Mouse (Mus musculus): ENCODE measurements around the gene Arhgef18. TPM values are rescaled to one million over a fixed set of nuclear protein-coding genes. Genes with fewer than 3 reads are reported as not detected.
A peak's percentile ranks its signal among the peaks of the same experiment; 100 is the strongest.

Gene Arhgef18
- polyA plus RNA-seq, 1 experiment from 2014 or later: 6.6 TPM

DNA sequence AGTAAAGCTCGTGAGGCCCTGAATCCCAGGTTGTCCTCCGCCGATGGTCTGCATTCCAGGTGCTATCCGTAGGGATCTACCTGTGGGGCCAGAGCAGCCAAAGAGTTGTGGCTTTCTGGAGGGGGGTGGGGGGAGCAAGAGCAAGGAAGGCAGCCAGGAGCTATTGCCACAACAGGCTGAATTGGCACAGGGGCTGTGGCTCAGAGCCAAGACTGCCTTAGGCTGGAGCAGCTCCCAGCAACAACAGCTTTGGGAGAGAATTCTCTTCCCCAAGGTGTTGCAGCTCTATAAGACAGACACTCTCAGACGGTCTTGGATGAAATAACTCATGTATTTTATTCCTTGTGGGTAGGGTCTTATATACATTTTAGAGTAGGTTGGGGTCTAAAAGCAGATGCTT lies 25.7 kb upstream of the Arhgef18 start:
- Histone ChIP-seq H3K4me1 (replicated peaks) (no peaks in the 10 kb centered on the region), H3K9ac (no peak overlapping the region), H3K27ac (no peak overlapping the region), H3K36me3 (no peaks in the 10 kb centered on the region), H3K9me3 (no peaks in the 10 kb centered on the region), H3K27me3 (replicated peaks) (no peaks in the 10 kb centered on the region), H3K4me2 (replicated peaks) (no peak overlapping the region), H3K4me3 (replicated peaks) (no peak overlapping the region)
- ATAC-seq: no peak
- 85% methylated on average over 5 of the region's 5 CpGs for WGBS

DNA sequence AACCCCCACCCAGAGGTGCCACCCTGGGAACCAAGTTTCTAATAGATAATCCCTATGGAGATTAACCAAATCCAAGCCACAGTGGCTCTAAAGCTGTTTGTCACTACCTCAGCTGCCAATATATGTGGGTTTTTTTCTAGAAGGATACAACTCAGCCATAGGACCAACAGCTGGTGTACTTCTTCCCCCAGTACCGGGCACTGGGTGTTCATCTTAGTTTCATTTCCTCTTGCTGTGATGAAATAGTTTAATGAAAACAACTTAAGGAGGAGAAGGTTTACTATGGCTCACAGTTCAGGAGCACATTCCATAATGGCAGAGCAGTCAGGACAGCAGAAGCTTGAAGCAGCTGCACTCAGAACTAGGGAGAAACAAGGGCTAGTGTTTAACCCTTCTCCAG lies 24.7 kb upstream of the Arhgef18 start:
- H3K36me3 ChIP-seq: no peaks in the 10 kb centered on the region
- H3K4me1 ChIP-seq (replicated peaks): no peaks in the 10 kb centered on the region
- 66% methylated on average over 1 of the region's 1 CpGs for WGBS
- H3K9ac ChIP-seq: no peak overlapping the region
- H3K9me3 ChIP-seq: no peaks in the 10 kb centered on the region
- no peak overlapping the region for H3K27ac ChIP-seq
- no peak overlapping the region for H3K4me3 ChIP-seq (replicated peaks)
- ATAC-seq: no peak
- no peak overlapping the region for H3K4me2 ChIP-seq (replicated peaks)
- H3K27me3 ChIP-seq (replicated peaks): no peaks in the 10 kb centered on the region

DNA sequence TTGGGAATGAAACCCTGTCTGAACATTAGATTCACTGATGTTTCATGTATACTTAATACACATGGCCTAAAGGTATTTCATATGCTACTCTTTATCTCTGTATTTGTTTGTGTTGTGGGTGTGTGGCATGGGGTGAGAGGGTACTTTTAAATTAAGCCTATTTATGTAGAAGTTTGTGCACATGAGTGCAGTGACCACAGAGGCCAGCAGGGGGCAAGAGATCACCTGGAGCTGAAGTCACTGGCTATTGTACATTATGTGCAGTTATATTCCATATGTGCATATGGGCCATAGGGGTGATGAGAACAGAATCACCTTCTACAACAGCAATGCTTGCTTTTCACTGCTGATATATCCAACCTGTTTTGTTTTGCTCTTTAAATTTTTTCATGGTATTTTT lies 17.1 kb upstream of the Arhgef18 start:
- no peaks in the 10 kb centered on the region for H3K4me1 ChIP-seq (replicated peaks)
- no peaks in the 10 kb centered on the region for H3K9me3 ChIP-seq
- 0 out of 2 replicates have a peak overlapping the region, but pooled peaks have one; percentile 83 for H3K27ac ChIP-seq
- no peak overlapping the region for H3K4me2 ChIP-seq (replicated peaks)
- no peaks in the 10 kb centered on the region for H3K36me3 ChIP-seq
- H3K4me3 ChIP-seq (replicated peaks): no peak overlapping the region
- no peak for ATAC-seq
- H3K27me3 ChIP-seq (replicated peaks): no peaks in the 10 kb centered on the region
- H3K9ac ChIP-seq: no peak overlapping the region

DNA sequence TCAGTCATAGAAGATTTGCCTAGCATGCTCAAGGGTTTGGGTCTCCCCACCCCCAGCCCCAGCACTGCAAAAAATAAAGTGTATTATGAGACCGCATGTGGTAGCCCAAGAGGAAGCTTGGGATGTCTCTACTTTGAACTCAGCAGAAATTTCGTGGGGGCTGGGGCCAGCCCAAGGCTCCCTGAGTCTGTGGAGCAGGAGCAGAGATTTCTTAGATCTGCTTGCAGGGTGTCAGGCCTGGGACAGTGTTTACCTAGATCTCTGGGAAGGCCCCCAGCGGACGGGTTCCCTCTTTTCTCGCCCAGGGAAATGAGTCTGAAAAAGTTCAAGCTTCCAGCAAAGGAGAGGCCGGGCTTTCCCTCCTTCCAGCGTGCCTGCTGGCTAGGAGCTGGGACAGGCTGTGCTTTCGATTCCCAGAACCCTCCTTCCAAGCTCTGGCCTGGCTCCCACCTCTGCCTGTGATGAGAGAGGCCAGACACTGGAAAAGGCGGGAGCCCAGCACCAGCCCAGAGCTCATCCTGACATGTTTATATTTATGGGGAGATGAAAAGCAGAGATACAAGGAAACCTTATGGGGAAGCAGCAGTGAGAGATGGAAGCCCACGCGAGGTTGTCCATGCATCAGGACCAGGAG lies 16.0 kb upstream of the Arhgef18 start:
- WGBS: 27% methylated on average over 11 of the region's 11 CpGs
- no peaks in the 10 kb centered on the region for H3K9me3 ChIP-seq
- H3K4me1 ChIP-seq (replicated peaks): no peaks in the 10 kb centered on the region
- H3K4me3 ChIP-seq (replicated peaks): no peak overlapping the region
- no peaks in the 10 kb centered on the region for H3K36me3 ChIP-seq
- ATAC-seq: peak; percentile 94
- peak overlapping the region; percentile 27; the same call in 1 of the 2 replicates for H3K4me2 ChIP-seq (replicated peaks)
- peak overlapping the region; percentile 83 for H3K27ac ChIP-seq
- H3K27me3 ChIP-seq (replicated peaks): no peaks in the 10 kb centered on the region
- H3K9ac ChIP-seq: no peak overlapping the region

DNA sequence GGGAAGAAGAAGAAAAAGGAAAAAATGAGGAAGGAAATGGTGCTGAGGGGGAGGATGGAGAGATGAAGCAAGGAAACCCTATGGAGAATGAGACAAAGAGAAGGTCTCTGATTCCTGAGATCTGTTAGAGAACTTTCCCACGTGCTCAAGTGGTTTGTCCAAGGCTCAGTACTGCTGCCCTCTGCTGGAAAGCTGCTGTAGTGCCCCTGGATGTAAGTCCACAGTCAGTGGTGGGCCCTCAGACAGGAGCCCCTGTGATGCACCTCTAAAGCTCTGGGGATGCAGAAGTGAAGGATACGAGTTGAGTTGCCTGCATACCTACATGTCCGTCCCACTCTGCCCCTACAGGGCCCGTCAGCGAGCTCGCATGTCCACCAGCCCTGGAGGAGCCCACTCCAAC lies 5.5 kb upstream of the Arhgef18 start:
- Histone ChIP-seq H3K4me1 (replicated peaks) (0 out of 2 replicates have a peak, but pooled peaks cover 3% of the 10 kb centered on the region), H3K9ac (no peak overlapping the region), H3K9me3 (no peaks in the 10 kb centered on the region), H3K4me3 (replicated peaks) (no peak overlapping the region), H3K27me3 (replicated peaks) (no peaks in the 10 kb centered on the region), H3K36me3 (no peaks in the 10 kb centered on the region), H3K27ac (no peak overlapping the region), H3K4me2 (replicated peaks) (no peak overlapping the region)
- 44% methylated on average over 6 of the region's 6 CpGs for WGBS
- ATAC-seq: peak; percentile 58; the same call in 1 of the 2 replicates

DNA sequence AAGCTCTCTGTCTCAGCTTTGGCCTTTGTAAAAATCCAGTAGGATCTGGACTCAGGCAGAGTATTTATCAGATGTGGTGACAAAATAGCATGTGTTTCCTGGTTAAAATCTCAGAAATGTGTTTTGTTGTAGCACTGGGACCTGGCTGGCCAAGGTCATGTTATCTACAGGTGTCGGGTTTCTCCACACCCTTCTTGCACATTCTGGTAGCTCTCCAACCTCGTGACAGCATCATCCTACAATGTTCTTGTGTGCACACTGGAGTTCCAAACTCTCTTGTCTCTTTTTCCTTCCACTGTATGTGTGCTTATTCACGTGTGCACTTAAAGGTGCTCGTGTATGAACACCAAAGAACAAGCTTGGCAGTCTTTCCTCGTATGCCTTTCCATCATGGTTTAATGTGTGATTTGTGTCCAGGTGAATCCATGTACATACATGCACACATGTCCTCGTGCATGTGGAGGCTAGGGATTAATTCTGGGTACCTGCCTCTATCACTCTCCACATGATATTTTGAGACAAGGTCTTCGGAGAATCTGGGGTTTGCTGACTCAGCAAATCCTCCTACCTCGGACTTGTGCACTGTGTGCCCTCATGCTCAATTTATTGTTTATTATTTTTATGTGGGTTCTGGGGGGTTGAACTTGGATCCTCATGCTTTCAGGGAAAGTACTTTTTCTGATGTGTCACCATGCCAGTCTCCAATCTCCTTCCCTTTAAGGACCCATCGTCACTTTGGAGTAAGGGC lies 4.0 kb upstream of the Arhgef18 start:
- ATAC-seq: no peak

DNA sequence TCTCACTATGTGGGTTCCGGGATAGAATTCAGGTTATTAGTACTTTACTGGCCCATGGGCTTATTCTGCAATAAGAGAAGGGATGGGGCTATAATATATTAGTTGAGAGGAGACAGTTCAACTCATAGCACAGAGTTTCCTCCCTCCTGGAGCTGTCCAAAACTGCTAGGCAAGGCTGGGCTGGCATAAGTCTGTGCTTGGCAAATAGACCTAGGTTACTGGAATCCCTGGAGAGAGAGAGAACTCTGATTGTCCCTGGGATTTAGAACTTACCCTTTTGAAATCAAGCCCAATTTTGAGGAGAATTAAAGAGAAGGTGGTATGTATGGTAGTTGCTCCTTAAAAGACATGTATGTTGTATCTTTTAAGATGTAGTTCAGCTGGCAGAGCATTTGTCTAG lies 3.3 kb upstream of the Arhgef18 start:
- Histone ChIP-seq H3K9ac (no peak overlapping the region), H3K9me3 (no peaks in the 10 kb centered on the region), H3K4me3 (replicated peaks) (no peak overlapping the region), H3K4me1 (replicated peaks) (peaks cover 10% of the 10 kb centered on the region), H3K4me2 (replicated peaks) (no peak overlapping the region), H3K27me3 (replicated peaks) (no peaks in the 10 kb centered on the region), H3K27ac (no peak overlapping the region), H3K36me3 (no peaks in the 10 kb centered on the region)
- no peak for ATAC-seq
- WGBS: 89% methylated on average over 1 of the region's 1 CpGs

More for the DNA sequence above, 4.0 kb upstream of the Arhgef18 start:
- no peaks in the 10 kb centered on the region for H3K27me3 ChIP-seq (replicated peaks)
- H3K4me1 ChIP-seq (replicated peaks): peaks cover 5% of the 10 kb centered on the region; the same call in 1 of the 2 replicates
- H3K4me2 ChIP-seq (replicated peaks): no peak overlapping the region
- H3K36me3 ChIP-seq: no peaks in the 10 kb centered on the region
- WGBS: 68% methylated on average over 9 of the region's 9 CpGs
- H3K4me3 ChIP-seq (replicated peaks): no peak overlapping the region
- H3K9me3 ChIP-seq: no peaks in the 10 kb centered on the region
- no peak overlapping the region for H3K9ac ChIP-seq
- no peak overlapping the region for H3K27ac ChIP-seq

DNA sequence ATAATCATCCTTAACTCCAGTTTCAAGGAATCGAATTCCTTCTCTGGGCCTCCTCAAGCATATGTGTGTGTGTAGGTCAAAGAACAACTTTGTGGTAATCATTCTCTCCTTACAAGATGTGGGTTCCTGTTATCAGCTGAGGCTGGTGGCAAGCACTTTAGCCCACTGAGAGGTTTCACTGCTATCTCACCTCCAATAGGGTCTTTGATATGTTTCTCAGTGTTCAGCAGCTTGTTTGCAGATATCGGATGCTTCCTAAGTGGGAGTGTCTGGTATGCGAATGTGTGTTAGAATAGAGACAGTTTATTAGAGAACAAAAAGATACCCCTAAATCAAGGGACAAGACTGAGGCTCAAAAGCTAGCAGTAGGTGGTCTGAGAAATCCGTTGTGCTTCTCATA lies 513 bp upstream of the Arhgef18 start:
- Histone ChIP-seq H3K4me1 (replicated peaks) (peaks cover 18% of the 10 kb centered on the region), H3K27ac (0 out of 2 replicates have a peak overlapping the region, but pooled peaks have one; percentile 9), H3K4me2 (replicated peaks) (peak overlapping the region; percentile 67), H3K27me3 (replicated peaks) (no peaks in the 10 kb centered on the region), H3K36me3 (no peaks in the 10 kb centered on the region), H3K9ac (peak overlapping the region; percentile 80; the same call in 1 of the 2 replicates), H3K4me3 (replicated peaks) (peak overlapping the region; percentile 80), H3K9me3 (no peaks in the 10 kb centered on the region)
- 36% methylated on average over 4 of the region's 4 CpGs for WGBS
- peak; percentile 4 for ATAC-seq

DNA sequence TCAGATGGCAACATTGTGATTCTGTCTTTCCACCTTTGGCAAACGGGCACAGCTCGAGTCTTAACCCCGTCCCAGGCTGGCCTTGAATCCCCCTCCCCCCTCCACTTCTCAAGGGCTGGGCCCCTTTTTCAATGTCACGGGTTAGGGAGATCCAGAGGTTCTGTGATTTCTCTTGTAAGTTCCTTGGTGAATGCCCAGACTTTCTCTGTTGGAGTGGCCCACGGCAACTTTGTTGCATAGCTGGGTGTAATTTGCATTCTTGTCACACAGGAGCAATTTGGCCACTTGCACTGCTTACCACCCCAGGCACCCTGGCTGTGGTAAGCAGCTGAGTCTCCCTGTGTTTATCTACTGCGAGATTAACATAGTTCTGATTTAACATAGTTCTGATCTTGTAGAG lies 1.8 kb downstream of the Arhgef18 start:
- H3K9ac ChIP-seq: no peak overlapping the region
- no peak for ATAC-seq
- H3K36me3 ChIP-seq: no peaks in the 10 kb centered on the region
- peak overlapping the region; percentile 19 for H3K4me2 ChIP-seq (replicated peaks)
- no peaks in the 10 kb centered on the region for H3K9me3 ChIP-seq
- no peaks in the 10 kb centered on the region for H3K27me3 ChIP-seq (replicated peaks)
- no peak overlapping the region for H3K27ac ChIP-seq
- peak overlapping the region; percentile 7; the same call in 1 of the 2 replicates for H3K4me3 ChIP-seq (replicated peaks)
- H3K4me1 ChIP-seq (replicated peaks): peaks cover 18% of the 10 kb centered on the region
- 24% methylated on average over 6 of the region's 6 CpGs for WGBS

DNA sequence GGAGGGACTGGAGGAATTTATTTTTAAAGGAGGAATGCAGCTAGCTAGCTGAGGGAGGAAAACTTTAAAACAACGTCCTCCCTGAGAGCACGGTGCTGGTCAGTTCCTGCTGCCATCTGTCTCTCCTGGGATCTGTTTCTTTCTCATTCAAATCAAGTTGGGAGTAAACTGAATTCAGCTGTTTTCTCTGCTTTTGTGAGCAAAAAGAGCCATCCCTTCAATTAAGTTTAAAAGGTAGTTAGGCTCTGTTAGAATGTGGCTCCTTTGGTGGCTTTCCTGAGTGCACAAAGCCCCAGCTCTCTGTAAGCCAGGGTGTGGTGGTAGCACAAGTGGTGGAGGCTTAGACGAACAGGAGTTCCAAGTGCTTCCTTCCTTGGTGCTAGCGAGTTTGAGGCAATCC lies 2.4 kb downstream of the Arhgef18 start:
- H3K4me3 ChIP-seq (replicated peaks): no peak overlapping the region
- H3K9ac ChIP-seq: no peak overlapping the region

DNA sequence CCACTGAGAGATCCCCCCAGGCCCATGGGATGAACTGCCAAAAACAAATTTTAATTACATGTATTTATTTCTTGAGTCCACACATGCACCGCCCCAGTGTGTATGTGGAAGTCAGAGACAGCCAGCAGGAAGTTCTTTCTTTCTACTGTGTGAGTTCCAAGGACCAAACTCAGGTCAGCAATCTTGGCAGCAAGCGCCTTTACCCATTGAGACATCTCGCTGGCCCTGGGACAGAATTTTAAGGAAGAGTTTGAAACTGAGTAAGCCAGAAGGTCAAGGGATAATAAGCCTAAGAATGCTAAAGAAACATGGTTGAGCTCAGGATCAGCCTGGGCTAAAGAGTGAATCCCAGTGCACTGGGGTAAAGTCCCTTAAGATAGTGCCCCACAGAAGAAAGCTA lies 4.8 kb downstream of the Arhgef18 start:
- Histone ChIP-seq H3K36me3 (no peaks in the 10 kb centered on the region), H3K4me3 (replicated peaks) (no peak overlapping the region), H3K27ac (no peak overlapping the region), H3K9me3 (no peaks in the 10 kb centered on the region), H3K27me3 (replicated peaks) (no peaks in the 10 kb centered on the region), H3K4me2 (replicated peaks) (no peak overlapping the region), H3K9ac (no peak overlapping the region), H3K4me1 (replicated peaks) (peaks cover 15% of the 10 kb centered on the region)
- ATAC-seq: no peak
- WGBS: 95% methylated on average over 3 of the region's 3 CpGs

More for the DNA sequence above, 2.4 kb downstream of the Arhgef18 start:
- WGBS: 28% methylated on average over 4 of the region's 4 CpGs
- H3K4me1 ChIP-seq (replicated peaks): peaks cover 18% of the 10 kb centered on the region
- no peaks in the 10 kb centered on the region for H3K36me3 ChIP-seq
- H3K27me3 ChIP-seq (replicated peaks): no peaks in the 10 kb centered on the region
- no peak overlapping the region for H3K27ac ChIP-seq
- ATAC-seq: no peak
- H3K9me3 ChIP-seq: no peaks in the 10 kb centered on the region
- peak overlapping the region; percentile 19; the same call in 1 of the 2 replicates for H3K4me2 ChIP-seq (replicated peaks)

DNA sequence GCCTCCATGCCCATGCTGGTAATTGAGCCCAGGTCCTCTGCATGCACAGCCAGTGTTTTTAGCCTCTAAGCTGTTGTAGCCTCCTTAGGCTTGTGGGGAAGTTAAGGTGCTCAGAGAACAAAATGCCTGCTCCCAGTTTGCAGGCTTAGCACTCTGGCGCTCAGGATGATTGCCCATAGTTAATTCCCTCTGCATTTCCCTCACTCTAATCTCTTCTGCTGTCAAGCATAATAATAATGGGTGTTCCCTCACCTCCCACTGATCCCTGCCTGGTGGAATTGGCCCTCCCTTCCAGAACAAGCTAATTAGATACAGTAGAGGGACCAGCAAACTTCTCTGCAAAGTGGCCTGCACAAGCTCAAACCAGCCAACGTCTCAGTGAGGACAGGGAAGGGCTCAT lies 7.7 kb downstream of the Arhgef18 start:
- H3K27me3 ChIP-seq (replicated peaks): no peaks in the 10 kb centered on the region
- no peak overlapping the region for H3K27ac ChIP-seq
- ATAC-seq: no peak
- no peaks in the 10 kb centered on the region for H3K9me3 ChIP-seq
- H3K4me3 ChIP-seq (replicated peaks): no peak overlapping the region
- 45% methylated on average over 2 of the region's 2 CpGs for WGBS
- H3K9ac ChIP-seq: no peak overlapping the region
- no peak overlapping the region for H3K4me2 ChIP-seq (replicated peaks)
- no peaks in the 10 kb centered on the region for H3K36me3 ChIP-seq
- H3K4me1 ChIP-seq (replicated peaks): no peaks in the 10 kb centered on the region

DNA sequence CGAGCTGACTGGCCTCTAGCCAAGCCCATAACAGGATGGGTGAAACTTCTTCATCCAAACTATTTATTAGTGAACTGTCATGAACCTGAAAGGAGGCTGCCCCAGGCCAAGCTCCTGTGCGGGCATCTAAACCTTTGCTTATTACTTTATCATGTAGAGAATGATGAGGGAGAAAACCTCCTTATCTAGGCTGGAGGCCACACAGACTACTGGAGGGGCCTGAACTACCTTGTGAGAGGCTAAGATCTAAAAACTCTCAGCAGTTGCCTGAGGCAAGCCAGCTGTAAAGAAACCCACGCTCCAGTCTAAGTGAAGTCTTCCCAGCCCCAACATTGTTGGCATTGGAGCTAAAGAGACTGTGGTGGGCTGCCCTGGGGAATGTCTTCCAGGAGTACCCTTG lies 14.6 kb downstream of the Arhgef18 start:
- Histone ChIP-seq H3K9me3 (no peaks in the 10 kb centered on the region), H3K4me2 (replicated peaks) (no peak overlapping the region), H3K9ac (no peak overlapping the region), H3K4me1 (replicated peaks) (peaks cover 12% of the 10 kb centered on the region; the same call in 1 of the 2 replicates), H3K4me3 (replicated peaks) (no peak overlapping the region), H3K36me3 (no peaks in the 10 kb centered on the region), H3K27ac (no peak overlapping the region), H3K27me3 (replicated peaks) (no peaks in the 10 kb centered on the region)
- WGBS: 83% methylated on average over 3 of the region's 3 CpGs
- no peak for ATAC-seq

All from intestine, embryonic 15.5 days (tissue).